Mouse (Mus musculus): ENCODE measurements around the gene Kxd1.
"Not testable (repeated sequence)": the region's sequence is repeated elsewhere in the genome, so short reads cannot be mapped to it uniquely, and the experiment has no call there.

Kxd1 gene

DNA sequence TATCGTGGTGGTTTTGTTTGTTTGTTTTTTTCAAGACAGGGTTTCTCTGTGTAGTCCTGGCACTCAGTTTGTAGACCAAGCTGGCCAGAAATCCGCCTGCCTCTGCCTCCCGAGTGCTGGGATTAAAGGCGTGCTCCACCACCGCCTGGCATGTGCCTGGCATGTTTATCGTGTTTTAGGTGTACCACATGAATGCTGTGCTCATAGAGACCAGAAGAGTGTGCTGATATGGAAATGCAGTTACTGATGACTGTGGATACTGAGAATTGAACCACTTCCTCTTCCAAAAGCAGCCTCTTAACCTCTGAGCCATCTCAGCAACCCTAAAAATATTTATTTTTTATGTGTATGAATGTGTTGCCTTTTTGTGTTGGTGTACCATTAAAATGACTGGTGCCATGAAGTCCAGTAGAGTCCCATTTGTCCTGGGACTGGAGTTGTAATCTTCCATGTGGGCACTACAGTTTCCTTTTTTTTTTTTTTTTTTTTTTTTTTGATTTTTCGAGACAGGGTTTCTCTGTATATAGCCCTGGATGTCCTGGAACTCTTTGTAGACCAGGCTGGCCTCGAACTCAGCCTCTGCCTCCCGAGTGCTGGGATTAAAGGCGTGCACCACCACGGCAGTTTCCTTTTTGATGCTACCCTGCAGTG lies 15.4 kb downstream of the Kxd1 start:
- DNase-seq, result no peak

DNA sequence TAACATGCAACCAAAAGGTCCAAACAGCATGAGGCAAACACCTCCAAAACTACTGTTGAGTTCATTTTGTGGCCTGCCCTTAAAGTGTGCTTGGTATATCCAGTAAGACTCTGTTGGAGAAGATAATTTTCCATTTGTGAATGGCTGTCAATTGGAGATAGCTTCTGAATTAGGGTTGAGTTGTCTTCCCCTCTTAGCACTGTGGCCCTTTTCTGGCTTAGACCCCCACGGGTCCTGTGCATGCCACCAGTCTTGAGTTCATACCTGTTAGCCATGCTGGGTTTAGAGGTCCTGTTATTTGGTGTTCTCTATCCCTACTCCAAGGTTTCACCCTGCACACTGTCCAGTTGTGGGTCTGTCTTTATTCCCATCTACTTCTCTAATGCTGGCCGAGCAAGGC lies 16.0 kb downstream of the Kxd1 start:
- DNase-seq, result no peak

DNA sequence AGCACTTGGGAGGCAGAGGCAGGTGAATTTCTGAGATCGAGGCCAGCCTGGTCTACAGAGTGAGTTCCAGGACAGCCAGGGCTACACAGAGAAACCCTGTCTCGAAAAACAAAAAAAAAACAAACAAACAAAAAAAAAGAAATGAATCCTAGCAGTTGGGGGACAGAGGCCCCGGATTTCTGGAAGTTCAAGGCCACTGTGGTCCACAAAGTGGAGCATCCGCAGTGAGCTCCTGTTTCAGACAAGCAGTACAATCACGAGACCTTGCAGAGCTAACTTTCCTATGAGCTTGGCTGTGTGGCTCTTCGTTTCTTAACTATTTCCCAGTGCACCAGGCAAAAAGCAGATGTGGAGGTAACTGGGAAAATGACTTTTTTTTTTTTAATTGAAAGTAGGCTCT lies 16.6 kb downstream of the Kxd1 start:
- DNase-seq, result not testable (repeated sequence)

DNA sequence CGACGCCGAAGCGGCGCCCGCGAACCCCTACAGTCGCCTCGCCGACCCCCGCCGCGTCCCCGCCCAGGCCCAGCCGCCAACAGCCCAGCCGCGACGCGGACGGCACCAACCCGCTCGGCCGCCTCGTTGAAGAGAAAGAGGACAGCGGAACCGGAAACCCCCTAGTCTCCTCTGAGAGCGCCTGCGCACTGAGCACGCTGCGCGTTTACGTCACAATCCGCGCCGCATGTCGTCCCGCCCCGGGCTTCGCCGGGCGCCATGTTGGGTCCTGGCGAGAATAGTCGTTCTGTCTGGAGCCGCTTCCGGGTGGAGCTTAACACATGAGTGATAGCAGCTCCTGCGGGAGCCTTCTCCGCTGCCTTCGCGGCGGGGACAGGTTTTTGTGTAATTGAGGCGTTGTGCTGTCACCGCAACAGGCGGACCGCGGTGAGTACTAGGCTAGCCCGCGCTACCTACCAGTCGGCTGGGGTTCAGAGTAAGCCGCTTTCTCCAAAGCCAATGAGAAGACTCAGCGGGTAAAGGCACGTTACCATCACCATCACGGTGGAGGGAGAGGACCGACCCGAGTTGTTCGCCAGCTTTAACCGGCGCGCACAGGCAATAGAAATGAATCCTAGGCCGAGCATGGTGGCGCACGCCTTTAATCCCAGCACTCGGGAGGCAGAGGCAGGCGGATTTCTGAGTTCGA lies 17.4 kb downstream of the Kxd1 start, which contains the start of gene Uba52:
TSS of gene Uba52 (minus strand) at position 574 of the 688 bp plus-strand sequence.
- peak; percentile 98 for DNase-seq

DNA sequence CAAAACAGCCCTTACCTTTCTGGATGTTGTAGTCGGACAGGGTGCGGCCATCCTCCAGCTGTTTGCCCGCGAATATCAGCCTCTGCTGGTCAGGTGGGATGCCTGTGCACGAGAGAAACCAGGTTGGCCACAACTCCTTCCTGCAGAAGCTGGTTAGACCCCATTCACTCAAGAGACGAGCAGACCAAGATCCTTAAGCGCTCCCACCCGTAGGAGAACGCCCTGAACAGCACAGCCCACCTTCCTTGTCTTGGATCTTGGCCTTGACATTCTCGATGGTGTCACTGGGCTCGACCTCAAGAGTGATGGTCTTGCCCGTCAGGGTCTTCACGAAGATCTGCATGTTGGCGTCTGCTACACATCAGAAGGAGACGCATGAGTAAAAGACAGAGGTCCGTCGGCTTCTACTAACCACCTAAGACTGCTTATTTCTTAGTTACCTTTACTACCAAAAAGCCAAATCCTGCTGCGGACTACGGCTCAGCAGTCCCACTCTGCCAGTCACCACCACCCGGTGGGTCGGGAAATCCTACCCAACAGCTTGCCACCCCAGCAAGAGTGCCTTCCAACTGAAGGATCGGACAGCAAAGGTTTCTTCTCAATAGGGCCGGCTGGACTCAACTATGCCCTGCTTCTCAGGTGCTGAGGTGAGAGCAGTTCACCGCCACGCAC lies 18.3 kb downstream of the Kxd1 start:
- DNase-seq, result no peak

DNA sequence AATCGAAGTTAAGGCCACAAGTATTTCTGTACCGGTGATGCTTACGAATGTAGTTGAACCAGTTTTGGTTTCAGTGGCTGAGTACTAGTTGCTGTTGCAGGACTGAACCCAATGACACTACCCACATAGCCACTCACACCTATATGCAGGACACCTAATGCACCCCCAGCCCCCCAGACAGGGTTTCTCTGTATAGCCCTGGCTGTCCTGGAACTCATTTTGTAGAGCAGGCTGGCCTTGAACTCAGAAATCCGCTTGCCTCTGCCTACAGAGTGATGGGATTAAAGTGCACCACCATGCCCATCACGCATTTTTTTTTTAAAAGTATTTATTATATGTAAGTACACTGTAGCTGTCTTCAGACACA lies 20.7 kb downstream of the Kxd1 start:
- DNase-seq, result no peak

DNA sequence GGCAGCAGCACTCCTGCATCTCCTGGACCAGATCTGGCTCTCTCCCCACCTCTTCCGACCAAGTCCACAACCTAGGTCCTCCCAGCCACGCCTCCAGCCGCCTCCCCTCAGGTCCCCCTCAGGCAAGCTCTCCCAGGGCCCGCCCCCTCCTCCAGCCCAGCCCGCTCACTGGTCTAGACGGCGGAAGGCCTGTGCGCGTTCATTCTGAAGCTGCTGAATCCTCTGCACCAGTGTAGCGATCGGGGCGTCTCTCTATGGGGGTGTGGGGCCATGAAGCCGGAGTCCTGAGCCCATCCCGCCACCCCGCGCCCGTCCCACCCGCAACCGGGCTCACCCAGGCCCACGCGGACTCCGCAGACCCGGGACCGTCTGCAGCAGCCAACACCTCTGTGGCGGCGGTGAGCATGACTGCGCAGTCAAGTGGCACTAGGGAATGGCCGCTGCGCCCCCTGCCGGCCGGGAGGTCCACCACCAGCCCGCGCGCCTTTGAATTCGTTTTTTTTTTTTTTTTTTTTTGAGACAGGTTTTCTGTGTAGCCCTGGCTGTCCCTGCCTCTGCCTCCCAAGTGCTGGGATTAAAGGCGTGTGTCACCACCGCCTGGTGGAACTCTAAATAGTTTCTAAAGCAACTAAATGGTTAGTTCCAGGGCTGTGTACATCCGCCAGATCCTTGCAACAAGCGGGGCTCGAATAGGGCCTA lies 21.3 kb downstream of the Kxd1 start, which contains the start of gene Rex1bd:
TSS of gene Rex1bd (minus strand) at position 425 of the 699 bp plus-strand sequence.
- DNase-seq, result peak; percentile 96

DNA sequence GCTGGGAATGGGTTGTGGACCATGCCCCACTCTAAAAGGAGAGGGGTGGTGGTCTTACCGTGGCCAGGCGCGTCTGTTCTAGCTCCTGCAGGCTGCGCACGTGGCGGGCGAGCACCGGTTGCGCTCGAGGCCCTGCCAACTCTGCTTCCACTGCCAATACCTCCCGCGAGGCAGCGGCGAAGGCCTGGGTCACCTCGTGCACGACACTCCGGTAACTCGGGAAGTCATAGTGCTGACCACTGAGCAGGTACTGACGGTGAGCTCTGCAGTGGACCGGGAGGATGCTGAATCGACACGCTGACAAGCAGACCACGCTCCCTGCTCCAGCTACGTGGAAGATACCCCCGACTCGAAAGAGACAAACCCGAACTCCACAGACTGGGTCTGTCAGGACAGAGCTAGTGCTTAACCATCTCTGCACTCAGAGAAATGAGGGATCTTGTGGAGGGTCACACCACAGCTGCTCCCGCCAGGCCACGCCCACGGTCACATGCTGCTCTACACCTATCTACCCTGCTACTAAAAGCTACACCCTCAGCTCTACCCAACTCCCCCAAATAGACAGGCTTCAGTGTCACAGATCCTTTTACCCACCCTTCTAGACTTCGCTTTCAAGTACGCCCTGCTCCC lies 21.9 kb downstream of the Kxd1 start:
- DNase-seq, result no peak

DNA sequence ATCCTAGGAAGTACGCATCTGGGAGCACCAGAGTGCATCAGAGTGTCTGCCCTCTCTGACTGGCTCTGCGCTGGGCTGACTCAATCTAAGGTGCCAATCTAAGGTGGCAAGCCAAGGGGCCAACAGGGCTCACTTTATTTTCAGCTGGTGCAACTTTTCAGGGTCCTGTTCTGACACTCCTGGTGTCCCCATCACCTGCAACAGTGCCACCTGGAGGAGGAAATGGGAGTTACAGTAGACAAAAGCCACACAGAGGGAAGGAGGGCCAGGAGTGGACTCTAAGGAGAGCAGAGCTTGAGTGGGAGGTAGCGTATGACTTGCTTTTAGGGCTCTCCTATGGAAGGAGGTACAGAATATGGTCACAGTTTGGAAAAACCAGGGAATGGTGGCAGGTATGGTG lies 22.9 kb downstream of the Kxd1 start:
- peak; percentile 83 for DNase-seq

DNA sequence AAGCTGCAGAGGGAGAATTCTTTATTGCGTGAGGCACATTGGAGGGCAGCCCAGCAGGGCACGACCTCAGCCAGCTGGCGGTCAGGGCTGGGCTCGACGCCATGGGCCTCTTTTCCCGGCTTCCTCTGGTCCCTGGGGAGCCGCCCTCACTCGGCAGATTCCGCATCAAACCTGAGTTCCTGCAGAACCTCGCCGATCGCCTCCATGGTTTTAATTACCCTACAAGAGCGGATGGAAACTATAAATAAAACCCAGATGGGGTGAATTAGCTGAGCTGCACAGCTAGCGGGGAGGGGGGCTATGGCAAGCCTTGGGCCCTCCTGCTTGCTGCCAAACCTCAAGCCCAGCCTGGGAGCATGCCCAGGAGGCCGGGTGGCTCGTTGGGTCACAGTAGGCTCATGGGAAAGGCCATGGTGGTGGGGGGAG lies 23.5 kb downstream of the Kxd1 start:
- DNase-seq, result peak; percentile 61

DNA sequence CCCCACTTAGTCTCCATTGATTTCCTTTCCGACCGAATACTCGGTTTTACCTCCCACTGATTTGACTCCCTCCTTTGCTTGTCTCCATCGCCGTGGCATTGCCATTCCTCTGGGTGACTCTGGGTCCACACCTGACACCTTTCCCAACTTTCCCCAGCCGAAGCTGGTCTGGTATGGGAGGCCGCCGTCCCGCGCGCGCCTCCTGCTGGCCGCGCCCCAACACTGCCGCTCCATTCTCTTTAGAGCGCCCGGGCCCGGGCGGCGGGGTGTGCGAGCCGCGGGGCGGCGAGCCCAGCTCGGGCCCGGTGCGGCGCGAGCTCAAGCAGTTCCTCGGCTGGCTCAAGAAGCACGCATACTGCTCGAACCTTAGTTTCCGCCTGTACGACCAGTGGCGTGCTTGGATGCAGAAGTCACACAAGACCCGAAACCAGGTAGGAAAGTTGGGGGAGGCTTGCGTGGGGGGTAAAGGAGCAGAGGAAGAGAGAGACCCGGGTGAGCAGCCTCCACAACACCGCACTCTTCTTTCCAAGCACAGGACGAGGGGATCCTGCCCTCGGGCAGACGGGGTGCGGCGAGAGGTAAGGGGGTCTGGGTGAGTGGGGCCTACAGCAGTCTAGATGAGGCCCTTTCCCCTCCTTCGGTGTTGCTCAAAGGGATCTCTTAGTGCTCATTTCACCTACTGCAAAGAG lies 24.6 kb downstream of the Kxd1 start:
- peak; percentile 73 for DNase-seq

DNA sequence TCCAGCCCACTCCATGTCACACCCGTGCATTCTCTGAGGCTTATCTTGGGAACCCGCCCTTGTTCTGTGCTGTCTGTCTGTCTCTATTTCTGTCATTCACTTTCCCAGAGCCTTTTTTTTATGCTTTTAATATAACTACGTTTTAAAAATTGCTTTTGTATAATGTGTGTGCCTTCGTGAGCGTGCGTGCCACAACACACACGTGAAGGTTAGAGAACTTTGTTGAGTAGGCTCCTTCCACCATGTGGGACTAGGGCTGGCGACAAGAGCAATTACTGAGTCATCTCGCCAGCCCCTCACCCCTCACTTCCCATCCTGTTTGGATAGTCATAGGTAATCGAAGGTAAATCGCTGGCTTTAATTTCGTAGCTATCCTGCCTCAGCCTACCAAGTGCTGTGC lies 25.2 kb downstream of the Kxd1 start:
- DNase-seq, result no peak

DNA sequence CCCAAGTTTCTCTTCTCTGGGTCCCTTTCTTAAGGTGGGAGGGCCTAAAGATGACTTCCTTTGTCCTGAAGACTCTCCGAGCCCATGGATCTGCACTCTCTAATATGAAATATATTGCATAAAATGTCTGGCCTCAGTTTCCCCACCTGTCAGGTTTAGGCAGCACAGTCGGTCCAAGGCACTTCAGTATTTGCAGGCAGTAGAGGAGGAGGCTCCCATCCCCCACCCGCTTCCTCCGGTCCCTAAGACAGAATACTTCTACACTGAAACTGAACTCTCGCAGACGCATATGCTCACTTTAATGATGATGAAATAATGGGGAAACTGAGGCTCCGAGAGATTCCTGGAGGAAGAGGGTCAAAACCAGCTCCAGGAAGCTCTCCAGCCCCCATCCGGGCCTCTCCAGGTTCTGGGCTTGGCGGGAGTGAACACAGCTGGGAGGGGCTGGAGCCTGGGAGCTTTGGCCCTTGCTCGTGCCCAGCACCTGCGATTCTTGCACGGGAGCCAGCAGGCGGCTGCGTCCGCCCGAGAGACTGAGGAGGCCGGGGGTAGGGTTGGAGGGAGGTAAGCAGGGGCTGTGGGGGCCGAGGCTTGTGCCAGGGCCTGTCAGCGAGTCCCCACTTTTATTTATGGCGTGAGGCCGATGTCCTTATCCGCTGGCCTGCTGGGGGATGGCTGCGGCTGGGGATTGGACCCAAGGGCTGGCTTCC lies 25.8 kb downstream of the Kxd1 start:
- no peak for DNase-seq

DNA sequence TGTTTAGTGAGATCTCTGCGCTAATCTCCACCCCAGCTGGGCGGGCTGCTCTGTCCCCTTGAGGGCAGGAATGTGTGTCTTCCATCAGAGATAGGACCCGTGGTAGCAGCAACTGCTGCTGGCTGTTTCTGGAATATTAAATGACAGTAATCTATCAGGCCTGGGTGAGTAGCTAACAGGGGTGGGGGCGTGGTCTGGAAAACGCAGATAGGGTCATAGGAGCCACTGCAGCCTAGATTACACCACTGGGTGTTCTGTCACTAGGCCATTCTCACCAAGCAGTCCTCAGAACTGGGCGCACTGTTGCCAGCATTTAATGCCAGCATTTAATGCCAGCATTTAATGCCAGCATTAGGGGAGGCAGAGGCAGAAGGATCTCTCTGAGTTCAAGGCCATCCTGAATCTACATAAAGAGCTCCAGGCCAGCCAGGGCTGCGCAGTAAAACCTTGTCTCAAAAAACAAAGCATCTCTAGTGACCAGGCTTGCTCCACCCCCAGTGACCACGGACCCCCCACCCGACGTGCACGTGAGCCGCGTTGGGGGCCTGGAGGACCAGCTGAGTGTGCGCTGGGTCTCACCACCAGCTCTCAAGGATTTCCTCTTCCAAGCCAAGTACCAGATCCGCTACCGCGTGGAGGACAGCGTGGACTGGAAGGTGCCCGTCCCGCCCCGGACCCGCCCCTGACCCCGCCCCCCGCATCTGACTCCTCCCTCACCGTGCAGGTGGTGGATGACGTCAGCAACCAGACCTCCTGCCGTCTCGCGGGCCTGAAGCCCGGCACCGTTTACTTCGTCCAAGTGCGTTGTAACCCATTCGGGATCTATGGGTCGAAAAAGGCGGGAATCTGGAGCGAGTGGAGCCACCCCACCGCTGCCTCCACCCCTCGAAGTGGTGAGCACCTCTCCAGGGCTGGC lies 27.1 kb downstream of the Kxd1 start:
- DNase-seq, result no peak

DNA sequence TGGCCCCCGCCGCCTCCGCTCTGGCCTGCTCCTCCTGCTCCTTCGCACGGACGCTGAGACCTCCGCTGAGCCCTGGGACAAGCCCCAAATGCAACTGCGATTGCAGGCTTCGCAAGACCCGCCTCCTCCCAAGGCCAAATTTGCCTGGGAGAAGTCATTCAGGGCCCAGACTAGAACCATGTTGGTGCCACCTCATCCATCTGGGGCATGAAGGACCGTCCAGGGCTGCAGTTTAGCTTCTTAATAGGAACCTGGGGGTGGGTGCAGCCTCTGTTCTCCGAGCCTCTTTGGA lies 32.0 kb downstream of the Kxd1 start:
- DNase-seq, result no peak

DNA sequence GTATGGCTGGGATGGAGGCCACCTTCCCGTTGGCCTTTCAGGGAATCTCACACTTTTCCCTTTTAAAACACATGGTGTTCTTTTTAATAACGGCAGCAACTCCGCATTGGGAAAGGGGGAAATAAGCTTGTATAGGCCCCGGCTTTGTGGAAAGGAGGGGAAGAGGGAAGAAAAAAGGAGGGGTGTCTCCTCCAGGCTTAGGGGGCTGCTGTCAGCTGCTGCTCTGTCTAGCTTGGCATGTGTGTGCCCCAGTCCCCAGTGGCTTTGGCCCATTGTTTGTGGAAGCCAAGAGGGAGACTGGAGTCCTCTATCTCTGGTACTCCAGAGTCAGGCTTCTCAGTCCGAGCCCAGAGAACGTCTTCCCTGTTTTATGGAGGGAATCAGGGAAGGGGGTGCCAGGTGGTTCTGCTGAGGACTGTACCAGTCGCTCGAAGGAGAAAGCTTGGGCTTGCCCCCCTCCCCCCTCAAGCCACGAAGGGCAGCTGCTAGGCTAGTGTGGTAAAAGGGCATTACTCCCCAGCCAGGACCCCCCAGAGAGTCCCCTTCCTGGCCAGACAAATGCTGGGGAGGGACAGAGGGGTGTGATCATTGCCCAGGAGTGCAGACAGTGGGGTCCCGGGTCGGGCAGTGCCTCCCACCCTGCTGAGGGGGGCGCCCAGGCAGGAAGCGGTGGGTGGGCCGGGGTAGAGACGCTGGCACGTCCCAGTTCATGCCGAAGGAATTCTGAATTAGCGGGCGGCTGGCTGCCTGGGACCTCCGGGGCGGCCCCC lies 32.6 kb downstream of the Kxd1 start:
- no peak for DNase-seq

DNA sequence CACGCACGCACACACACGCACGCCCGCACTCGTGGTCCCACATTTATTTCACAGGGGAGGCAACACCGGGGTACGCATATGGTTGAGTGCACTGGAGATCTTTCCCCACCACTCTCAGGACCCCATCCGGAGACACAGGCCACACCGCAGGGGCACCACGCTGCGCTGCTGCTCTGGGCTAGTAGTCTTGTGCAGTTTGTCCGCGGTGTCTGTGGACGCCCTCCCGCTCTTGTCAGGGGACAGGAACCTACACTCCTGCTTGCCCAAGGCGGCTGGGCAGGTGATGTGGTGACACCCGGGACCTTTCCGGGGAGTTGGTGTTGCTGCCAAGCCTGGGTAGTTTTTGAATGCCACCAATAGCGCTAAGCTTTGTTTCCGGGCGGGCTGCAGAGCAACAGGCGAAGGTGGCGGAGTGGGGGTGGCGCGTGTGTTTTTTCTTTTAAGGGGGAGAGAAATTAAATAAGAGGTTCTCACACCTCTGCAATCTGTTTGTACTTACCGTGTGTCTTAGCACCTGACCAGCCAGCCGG lies 33.3 kb downstream of the Kxd1 start:
- DNase-seq, result no peak

DNA sequence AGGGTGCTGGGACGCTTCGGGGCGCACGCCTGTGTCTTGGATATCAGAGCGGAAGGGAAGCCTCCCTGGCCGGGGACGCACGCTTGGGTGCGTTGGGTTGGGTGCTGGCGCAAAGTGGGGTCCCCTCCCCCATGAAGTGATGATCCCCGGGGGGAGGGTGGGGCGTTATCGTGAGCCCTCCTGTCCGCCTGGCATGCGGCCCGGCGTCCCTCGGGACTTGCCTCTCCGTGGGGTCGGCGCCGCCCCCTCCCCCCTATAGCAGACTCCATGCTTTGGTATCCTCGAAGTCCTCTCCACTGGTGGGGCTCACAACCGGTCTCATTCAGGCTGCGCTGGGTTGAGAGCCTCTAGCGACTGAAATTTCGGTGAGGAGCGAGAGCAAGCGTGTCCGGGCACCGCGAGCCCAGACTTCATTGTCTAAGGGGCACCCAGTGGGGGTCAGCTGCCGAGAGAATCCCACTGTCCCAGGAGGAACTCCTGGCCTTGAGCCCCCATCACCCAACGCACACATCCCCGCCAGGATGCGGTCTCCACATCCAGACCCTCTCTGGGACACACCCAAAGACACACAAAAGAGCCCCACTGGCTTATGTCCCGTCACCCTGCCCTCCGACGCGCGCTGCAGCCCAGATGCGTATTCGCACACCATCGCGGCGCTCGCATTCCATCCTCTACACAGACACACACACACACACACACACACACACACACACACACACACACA lies 33.9 kb downstream of the Kxd1 start:
- no peak for DNase-seq

Measured in kidney, adult 9 months (tissue).